In genomic region chr1:45761468-45761795, GRCm38 (mm10) we compare ENCODE assay signal across 12 mouse cellular contexts. TPM values are rescaled to one million over a fixed set of nuclear protein-coding genes. Genes with fewer than 3 reads are reported as not detected.
DNase-seq lines count a peak whose midpoint lies in the region; ATAC-seq and TF ChIP-seq lines count a peak whose summit lies in the region.
"Had no signal": no experiment of that assay in that cellular context is flagged by ENCODE, and none has a peak within 500 bp of the region (broad histone marks: within the 10 kb centered on the region; RNA-seq: fewer than 3 reads in every experiment).

No protein-coding gene starts in this region.

- H3K4me1 ChIP-seq in heart, embryonic 16.5 days (ENCODE audit: control insufficient read depth, insufficient read depth, low read length), result no peaks in the 10 kb centered on the region
- peaks cover 24% of the 10 kb centered on the region for H3K4me1 ChIP-seq in intestine, embryonic 14.5 days (replicated peaks; ENCODE audit: control insufficient read depth, insufficient read depth, low read length)
- peaks cover 7% of the 10 kb centered on the region; the same call in 1 of the 2 replicates for H3K4me1 ChIP-seq in liver, embryonic 16.5 days (ENCODE audit: control insufficient read depth, low read depth, low read length)
- H3K4me1 ChIP-seq: forebrain, embryonic 13.5 days; neural tube, embryonic 13.5 days had no signal

- no peaks in the 10 kb centered on the region for H3K9me3 ChIP-seq in heart, embryonic 16.5 days (replicated peaks; ENCODE audit: control insufficient read depth, low read length)
- no peaks in the 10 kb centered on the region for H3K9me3 ChIP-seq in intestine, embryonic 14.5 days (ENCODE audit: control insufficient read depth, low read length)
- H3K9me3 ChIP-seq in liver, embryonic 16.5 days (replicated peaks; ENCODE audit: control insufficient read depth, low read length), result no peaks in the 10 kb centered on the region
- H3K9me3 ChIP-seq: forebrain, embryonic 13.5 days; neural tube, embryonic 13.5 days had no signal

- no peak for DNase-seq in heart, adult 9 months (ENCODE audit: low spot score in 2 of 2)
- DNase-seq in intestine, embryonic 14.5 days (ENCODE audit: low spot score), result peak; percentile 67
- no peak for DNase-seq in layer of hippocampus, adult 2 months (ENCODE audit: low spot score in 2 of 2)
- no peak for DNase-seq in gastrocnemius, postnatal 36 days
- DNase-seq: thymus, postnatal 14 days had no signal

- no peak overlapping the region for H3K4me3 ChIP-seq in heart, embryonic 16.5 days (ENCODE audit: low read length)
- no peak overlapping the region for H3K4me3 ChIP-seq in intestine, embryonic 14.5 days (ENCODE audit: low read depth, low read length)
- no peak overlapping the region for H3K4me3 ChIP-seq in liver, embryonic 16.5 days (ENCODE audit: low read depth, low read length)
- H3K4me3 ChIP-seq in layer of hippocampus, adult 2 months, result no peak overlapping the region
- H3K4me3 ChIP-seq: forebrain, embryonic 13.5 days; neural tube, embryonic 13.5 days had no signal

- H3K4me2 ChIP-seq in heart, embryonic 16.5 days (ENCODE audit: low read depth, low read length), result no peak overlapping the region
- H3K4me2 ChIP-seq in intestine, embryonic 14.5 days (ENCODE audit: low read length), result peak overlapping the region; percentile 23; the same call in 1 of the 2 replicates
- H3K4me2 ChIP-seq in liver, embryonic 16.5 days (ENCODE audit: low read depth, low read length), result peak overlapping the region; percentile 30
- H3K4me2 ChIP-seq: forebrain, embryonic 13.5 days; neural tube, embryonic 13.5 days had no signal

- H3K27ac ChIP-seq in heart, embryonic 16.5 days (ENCODE audit: low read length), result peak overlapping the region; percentile 38
- peak overlapping the region; percentile 91 for H3K27ac ChIP-seq in intestine, embryonic 14.5 days (ENCODE audit: low read depth)
- peak overlapping the region; percentile 50 for H3K27ac ChIP-seq in liver, embryonic 16.5 days (ENCODE audit: low read length)
- no peak overlapping the region for H3K27ac ChIP-seq in layer of hippocampus, adult 2 months
- H3K27ac ChIP-seq: forebrain, embryonic 13.5 days; macrophage; neural tube, embryonic 13.5 days had no signal

- 27% methylated on average over 1 of the region's 1 CpGs for WGBS in heart, embryonic 16.5 days
- WGBS in intestine, embryonic 14.5 days, result 19% methylated on average over 1 of the region's 1 CpGs
- 21% methylated on average over 1 of the region's 1 CpGs for WGBS in liver, embryonic 16.5 days (ENCODE audit: insufficient replicate concordance)

- H3K36me3 ChIP-seq in heart, embryonic 16.5 days (ENCODE audit: control insufficient read depth, insufficient read depth), result no peaks in the 10 kb centered on the region
- H3K36me3 ChIP-seq in intestine, embryonic 14.5 days (ENCODE audit: control insufficient read depth, insufficient read depth, low read length), result no peaks in the 10 kb centered on the region
- no peaks in the 10 kb centered on the region for H3K36me3 ChIP-seq in liver, embryonic 16.5 days (ENCODE audit: control insufficient read depth, insufficient read depth)
- H3K36me3 ChIP-seq: neural tube, embryonic 13.5 days had no signal

- no peak overlapping the region for H3K9ac ChIP-seq in heart, embryonic 16.5 days (ENCODE audit: low read length)
- no peak overlapping the region for H3K9ac ChIP-seq in intestine, embryonic 14.5 days (ENCODE audit: low read length)
- no peak overlapping the region for H3K9ac ChIP-seq in liver, embryonic 16.5 days (ENCODE audit: low read depth, low read length)
- H3K9ac ChIP-seq: forebrain, embryonic 13.5 days; neural tube, embryonic 13.5 days had no signal

- no peaks in the 10 kb centered on the region for H3K27me3 ChIP-seq in heart, embryonic 16.5 days (ENCODE audit: control insufficient read depth, insufficient read depth, low read length)
- no peaks in the 10 kb centered on the region for H3K27me3 ChIP-seq in intestine, embryonic 14.5 days (replicated peaks; ENCODE audit: control insufficient read depth, insufficient read depth, low read length)
- H3K27me3 ChIP-seq in liver, embryonic 16.5 days (ENCODE audit: control insufficient read depth, insufficient read depth, low read depth, low read length), result no peaks in the 10 kb centered on the region
- H3K27me3 ChIP-seq: forebrain, embryonic 13.5 days; neural tube, embryonic 13.5 days had no signal

- TF ChIP-seq CTCF in layer of hippocampus, adult 2 months (conservative IDR thresholded peaks at IDR 0.05), result no peak

- ATAC-seq in heart, embryonic 16.5 days (replicated peaks; ENCODE audit: extremely low read depth, insufficient read depth, low FRiP score), result no peak
- peak; percentile 72; the same call in 1 of the 2 replicates for ATAC-seq in common myeloid progenitor, adult 5-6 weeks (replicated peaks; ENCODE audit: low read depth, poor library complexity, severe bottlenecking)
- ATAC-seq in intestine, embryonic 14.5 days (replicated peaks; ENCODE audit: low FRiP score, low TSS enrichment, low read depth), result no peak; the same call in 1 of the 2 replicates
- ATAC-seq in liver, embryonic 16.5 days (ENCODE audit: low read depth), result peak; percentile 99
- no peak for ATAC-seq in erythroblast, adult 5-6 weeks (replicated peaks; ENCODE audit: low FRiP score, poor library complexity, severe bottlenecking)
- ATAC-seq: forebrain, embryonic 13.5 days had no signal

- intact Hi-C loops in gastrocnemius, postnatal 36 days (cut with DNase I), result loop anchor here (10.0 kb wide), 1 partner anchor 87 kb away; no protein-coding TSS in a partner anchor

RNA-seq across cellular contexts. Expression of gene Wdr75, which starts 33.5 kb away (rescaled TPM):
- polyA plus RNA-seq in heart, embryonic 16.5 days (2015; fragmentation: Nextera tagmentation; extraction: Ambion mirVana), result 32.7 and 34.9 TPM in 2 replicates
- 112 and 114 TPM in 2 replicates for total RNA-seq in common myeloid progenitor, adult 5-6 weeks (2017)
- 80.2 and 89.0 TPM in 2 replicates for polyA plus RNA-seq in intestine, embryonic 14.5 days (2014; fragmentation: Nextera tagmentation; extraction: Ambion mirVana)
- 22.0 and 25.9 TPM in 2 replicates for polyA plus RNA-seq in liver, embryonic 16.5 days (2015; fragmentation: Nextera tagmentation; extraction: Ambion mirVana)
- total RNA-seq in layer of hippocampus, adult 2 months (2021), result 10 to 100 TPM; 41.1 to 44.8 TPM
- 10 to 100 TPM; 12.0 to 15.2 TPM for total RNA-seq in gastrocnemius, postnatal 36 days (2021)
- total RNA-seq in erythroblast, adult 5-6 weeks (2015; ENCODE audit: low replicate concordance), result 19.4 and 25.2 TPM in 2 replicates
- 12.8 and 16.9 TPM in 2 replicates for total RNA-seq in erythroblast, adult 5-6 weeks (2017; ENCODE audit: low replicate concordance)

Comparison
In these comparisons a context has a peak if more than half of its experiments do, and no peak if none do; other contexts are left out.
1. ATAC-seq: peak in common myeloid progenitor, adult 5-6 weeks (single experiment) and liver, embryonic 16.5 days (single experiment); none in heart, embryonic 16.5 days (single experiment), intestine, embryonic 14.5 days (single experiment) and erythroblast, adult 5-6 weeks (single experiment).